Mouse (Mus musculus): ENCODE results near the gene Spryd3. TPM values are rescaled to one million over a fixed set of nuclear protein-coding genes. Genes with fewer than 3 reads are reported as not detected.

Spryd3 gene
- total and polyA plus RNA-seq, 3 experiments = 29.3 to 35.4 TPM; not detected in 1

DNA sequence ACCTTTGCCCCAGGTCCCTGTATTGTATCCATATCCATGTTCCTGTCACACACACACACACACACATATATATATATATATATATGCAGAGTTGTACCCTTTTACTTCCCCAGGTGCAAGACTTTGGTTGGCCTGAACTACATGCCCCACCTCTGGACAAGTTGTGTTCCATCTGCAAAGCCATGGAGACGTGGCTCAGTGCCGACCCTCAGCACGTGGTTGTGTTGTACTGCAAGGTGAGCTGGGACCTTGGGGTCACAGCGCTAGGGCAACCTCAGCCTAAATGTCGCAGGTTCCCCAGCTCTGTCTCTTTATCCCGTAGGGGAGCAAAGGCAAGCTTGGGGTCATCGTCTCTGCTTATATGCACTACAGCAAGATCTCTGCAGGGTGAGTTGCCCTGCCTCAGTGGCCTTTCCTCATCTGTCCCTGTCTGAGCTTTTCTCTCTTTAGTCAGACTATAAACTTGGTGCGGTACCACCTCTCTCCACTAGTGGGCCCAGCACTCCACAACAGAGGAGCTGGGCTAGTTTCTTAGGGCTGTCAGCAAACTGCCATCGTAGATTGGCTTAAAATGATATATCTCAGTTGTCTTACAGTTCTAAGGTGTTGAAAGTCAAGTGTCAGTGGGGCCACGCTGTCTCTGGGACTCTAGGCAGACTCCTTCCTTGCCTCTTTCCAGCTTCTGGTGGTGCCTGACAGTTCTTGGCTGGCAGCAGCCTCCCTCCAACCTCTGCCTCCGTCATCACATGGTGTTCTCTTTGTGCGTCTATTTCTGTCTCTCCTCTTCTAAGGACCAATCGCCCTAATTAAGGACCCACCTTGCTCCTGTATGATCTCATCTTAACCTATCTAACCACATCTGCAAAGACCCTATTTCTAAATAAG is 28.1 kb downstream of the Spryd3 start (continued):
- no peak for TF ChIP-seq ZMIZ1 (IDR thresholded peaks at IDR 0.05; ENCODE audit: low read depth, low read length)
- no peak; the same call in 1 of the 2 replicates for TF ChIP-seq BHLHE40 (IDR thresholded peaks at IDR 0.05; ENCODE audit: borderline replicate concordance, low read depth, low read length)
- no peak for TF ChIP-seq POLR2A (IDR thresholded peaks at IDR 0.05; ENCODE audit: control insufficient read depth in 1 of 2, insufficient read depth in 1 of 2, low read depth in 1 of 2, low read length in 2 of 2, poor library complexity in 1 of 2)
- no peak for TF ChIP-seq NELFE (IDR thresholded peaks at IDR 0.05; ENCODE audit: low read depth, low read length)
- 0 out of 2 replicates have a peak, but pooled peaks have one; percentile 25 for TF ChIP-seq ETS1 (IDR thresholded peaks at IDR 0.05; ENCODE audit: low read depth, low read length)

DNA sequence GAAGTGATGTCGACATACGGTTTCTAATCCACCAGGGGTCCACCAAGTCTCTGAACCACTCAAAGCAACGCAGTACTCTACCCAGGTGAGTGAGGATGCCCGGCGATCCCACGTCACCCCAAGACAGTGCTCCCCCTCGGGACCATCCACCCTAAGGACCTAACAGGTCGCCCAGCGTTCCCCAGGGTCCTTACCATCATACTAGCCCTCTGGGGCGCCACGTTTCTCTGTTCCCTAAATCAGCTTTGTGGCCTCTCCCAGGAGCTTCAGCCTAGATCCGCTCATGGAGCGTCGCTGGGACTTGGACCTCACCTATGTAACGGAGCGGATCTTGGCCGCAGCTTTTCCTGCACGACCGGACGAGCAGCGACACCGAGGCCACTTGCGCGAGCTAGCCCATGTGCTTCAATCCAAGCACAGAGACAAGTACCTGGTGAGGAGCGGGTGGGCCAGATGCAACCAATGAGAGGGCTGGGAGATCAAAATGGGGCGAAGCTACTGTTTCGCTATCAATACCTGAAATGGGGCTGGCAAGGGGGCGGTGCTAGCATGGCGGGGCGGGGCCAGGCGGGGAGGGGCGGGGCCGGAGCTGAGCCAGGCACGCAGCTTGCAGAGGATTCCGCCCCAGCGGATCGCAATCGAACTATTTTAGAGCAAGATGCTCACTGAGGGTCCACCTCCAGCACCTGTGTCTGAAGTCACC is 29.1 kb downstream of the Spryd3 start:
- no peak overlapping the region for H3K27ac ChIP-seq (ENCODE audit: control insufficient read depth, low read depth, low read length)
- H3K79me2 ChIP-seq (ENCODE audit: control insufficient read depth, insufficient read depth, low read length, poor library complexity) = no peaks in the 10 kb centered on the region
- H3K9me3 ChIP-seq (replicated peaks; ENCODE audit: insufficient read depth, low read length) = no peaks in the 10 kb centered on the region
- H3K4me1 ChIP-seq (ENCODE audit: control insufficient read depth in 1 of 2, insufficient read depth in 2 of 2, low read length in 2 of 2) = peaks cover 18 to 19% of the 10 kb centered on the region in 2 experiments
- peak; percentile 78 for DNase-seq (ENCODE audit: low read depth, low spot score)
- peak overlapping the region; percentile 55 to 96 for H3K4me3 ChIP-seq (ENCODE audit: control insufficient read depth in 1 of 2, insufficient read depth in 1 of 2, low read depth in 2 of 2, low read length in 2 of 2)
- peak overlapping the region; percentile 20 for H3K9ac ChIP-seq (ENCODE audit: control insufficient read depth, low read depth, low read length, poor library complexity, severe bottlenecking)
- TF ChIP-seq CTCF (IDR thresholded peaks at IDR 0.05 in 2 of 3, conservative IDR thresholded peaks at IDR 0.05 in 1 of 3; ENCODE audit: control insufficient read depth in 1 of 3, insufficient read depth in 1 of 3, low read depth in 2 of 3, low read length in 3 of 3, poor library complexity in 1 of 3, severe bottlenecking in 1 of 3) (0 out of 6 replicates have a peak, but pooled peaks of 1 of the 3 experiments have one; percentile 15), TCF12 (IDR thresholded peaks at IDR 0.05; ENCODE audit: low read depth, low read length) (0 out of 2 replicates have a peak, but pooled peaks have one; percentile 17), CHD1 (IDR thresholded peaks at IDR 0.05; ENCODE audit: low read depth, low read length) (no peak), ZKSCAN1 (IDR thresholded peaks at IDR 0.05; ENCODE audit: low read depth, low read length) (no peak), POLR2A (IDR thresholded peaks at IDR 0.05; ENCODE audit: control insufficient read depth in 1 of 2, insufficient read depth in 1 of 2, low read depth in 1 of 2, low read length in 2 of 2, poor library complexity in 1 of 2) (0 out of 4 replicates have a peak, but pooled peaks of 1 of the 2 experiments have one; percentile 8), POLR2AphosphoS2 (IDR thresholded peaks at IDR 0.05; ENCODE audit: low read length) (no peak), RCOR1 (IDR thresholded peaks at IDR 0.05; ENCODE audit: low read depth, low read length) (no peak)
- peaks cover 0 to 5% of the 10 kb centered on the region in 2 experiments; a peak in 2 of 4 replicates for H3K36me3 ChIP-seq (ENCODE audit: control insufficient read depth in 1 of 2, insufficient read depth in 2 of 2, low read length in 2 of 2)
- no peaks in the 10 kb centered on the region for H3K27me3 ChIP-seq (ENCODE audit: control insufficient read depth in 1 of 2, insufficient read depth in 2 of 2, low read length in 2 of 2)

DNA sequence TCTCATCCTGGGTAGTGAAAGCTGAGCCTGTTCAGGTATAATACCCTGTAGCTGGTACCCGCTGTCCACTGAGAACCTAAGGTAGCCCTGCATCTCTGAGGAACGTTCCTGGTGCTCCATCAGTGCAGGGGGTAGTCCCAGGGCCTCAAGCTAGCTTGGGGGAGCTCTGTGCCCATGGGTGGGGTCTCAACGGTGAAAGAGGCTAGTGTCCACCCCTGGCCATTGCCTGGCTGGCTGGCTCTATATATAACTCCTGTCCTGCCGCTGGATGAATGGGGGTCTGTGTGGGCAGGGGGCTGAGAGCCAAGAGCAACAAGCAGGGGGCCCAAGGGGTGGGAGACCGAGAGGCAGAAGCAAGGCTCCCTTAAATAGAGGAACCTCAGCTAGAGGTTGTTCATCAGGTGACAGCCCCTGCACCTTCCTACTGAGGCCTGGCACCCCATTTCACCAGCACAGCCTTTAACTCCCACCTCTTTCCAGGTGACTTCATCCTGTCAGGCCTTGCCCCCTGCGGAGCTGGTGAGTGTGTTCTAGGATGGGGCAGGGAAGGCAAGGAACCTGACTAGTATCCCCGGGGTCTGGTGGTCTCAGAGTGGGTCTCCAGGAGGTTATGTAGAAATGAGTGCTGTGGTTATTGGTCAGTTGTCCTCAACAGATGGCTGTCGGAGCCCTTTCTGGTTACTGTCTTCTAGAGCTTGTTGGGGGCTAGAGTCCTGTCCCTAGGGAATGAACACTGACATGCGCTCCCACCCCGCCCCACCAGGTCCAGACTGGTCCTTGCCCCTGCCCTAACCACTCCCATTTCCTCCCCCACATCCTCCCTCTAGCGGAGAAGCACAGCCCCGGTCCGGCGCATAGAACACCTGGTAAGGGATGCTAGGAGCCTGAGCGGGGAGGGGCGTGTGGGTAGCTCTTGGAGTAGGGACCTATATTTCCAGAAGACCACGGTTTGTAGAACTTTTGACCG is 30.0 kb downstream of the Spryd3 start:
- TF ChIP-seq CTCF (IDR thresholded peaks at IDR 0.05 in 2 of 3, conservative IDR thresholded peaks at IDR 0.05 in 1 of 3; ENCODE audit: control insufficient read depth in 1 of 3, insufficient read depth in 1 of 3, low read depth in 2 of 3, low read length in 3 of 3, poor library complexity in 1 of 3, severe bottlenecking in 1 of 3) (peak in 1 of 3 experiments; percentile 20; a peak in 1 of 6 replicates), JUND (IDR thresholded peaks at IDR 0.05; ENCODE audit: low read depth, low read length) (no peak)
- Histone ChIP-seq H3K9me3 (replicated peaks; ENCODE audit: insufficient read depth, low read length) (no peaks in the 10 kb centered on the region), H3K36me3 (ENCODE audit: control insufficient read depth in 1 of 2, insufficient read depth in 2 of 2, low read length in 2 of 2) (peaks cover 0 to 6% of the 10 kb centered on the region in 2 experiments; a peak in 2 of 4 replicates), H3K27ac (ENCODE audit: control insufficient read depth, low read depth, low read length) (no peak overlapping the region), H3K27me3 (ENCODE audit: control insufficient read depth in 1 of 2, insufficient read depth in 2 of 2, low read length in 2 of 2) (no peaks in the 10 kb centered on the region), H3K4me1 (ENCODE audit: control insufficient read depth in 1 of 2, insufficient read depth in 2 of 2, low read length in 2 of 2) (peaks cover 19 to 25% of the 10 kb centered on the region in 2 experiments), H3K9ac (ENCODE audit: control insufficient read depth, low read depth, low read length, poor library complexity, severe bottlenecking) (no peak overlapping the region), H3K79me2 (ENCODE audit: control insufficient read depth, insufficient read depth, low read length, poor library complexity) (no peaks in the 10 kb centered on the region), H3K4me3 (ENCODE audit: control insufficient read depth in 1 of 2, insufficient read depth in 1 of 2, low read depth in 2 of 2, low read length in 2 of 2) (no peak overlapping the region; a peak in 1 of 4 replicates)
- DNase-seq (ENCODE audit: low read depth, low spot score) = no peak
